Mouse (Mus musculus) CH12.LX (cell line): ENCODE measurements around the gene Fam129c. TPM values are rescaled to one million over a fixed set of nuclear protein-coding genes. Genes with fewer than 3 reads are reported as not detected.
A peak's percentile ranks its signal among the peaks of the same experiment; 100 is the strongest.

Experiments used
- DNase-seq: peaks from one replicate; pipeline ENCODE4 v3.0.0-alpha.2; 2013; ENCODE audit errors: extremely low read depth
- H3K27ac ChIP-seq: 2 replicates; pipeline ENCODE4 v1.5.1; 2012; ENCODE audit warnings: low read depth, mild to moderate bottlenecking, control low read depth, moderate library complexity; ENCODE audit not compliant: insufficient read depth
- H3K27me3 ChIP-seq: replicated peaks from 2 replicates; pipeline ENCODE3; 2012; ENCODE audit warnings: inconsistent platforms
- H3K36me3 ChIP-seq, 2 experiments: replicated peaks in 1 of 2; 2 replicates each; pipeline versions ENCODE3 to v1.6.1; 2012; ENCODE audit warnings: inconsistent platforms in 1 of 2, low read length in 1 of 2, mild to moderate bottlenecking in 1 of 2, mixed read lengths in 1 of 2, moderate library complexity in 1 of 2; ENCODE audit not compliant: control insufficient read depth in 1 of 2, insufficient read depth in 1 of 2
- H3K4me1 ChIP-seq, 2 experiments: 2 replicates each; pipeline ENCODE4 v1.6.1; 2012; ENCODE audit warnings: inconsistent platforms in 1 of 2, moderate library complexity in 1 of 2; ENCODE audit not compliant: insufficient read depth in 2 of 2, control insufficient read depth in 1 of 2
- H3K4me2 ChIP-seq: 2 replicates; pipeline ENCODE4 v1.6.1; 2012; ENCODE audit warnings: low read depth, mild to moderate bottlenecking, control low read depth; ENCODE audit not compliant: poor library complexity, insufficient read depth, severe bottlenecking
- H3K4me3 ChIP-seq, 3 experiments: fragments of 150-350 bp in 1 of 3; sonication (generic) in 1 of 3; replicated peaks in 1 of 3; 2 replicates each; pipeline versions ENCODE3 to v1.5.1; 2011 to 2012; ENCODE audit warnings: low read depth in 2 of 3, low read length in 2 of 3, mild to moderate bottlenecking in 2 of 3, moderate library complexity in 2 of 3, control low read depth in 1 of 3, improper control_type of control experiment in 1 of 3, inconsistent platforms in 1 of 3, mixed read lengths in 1 of 3; ENCODE audit not compliant: poor library complexity in 1 of 3
- H3K79me2 ChIP-seq: replicated peaks from 2 replicates; pipeline ENCODE4 v1.6.1; 2012; ENCODE audit warnings: mild to moderate bottlenecking, moderate library complexity; ENCODE audit not compliant: control insufficient read depth, poor library complexity, insufficient read depth, severe bottlenecking; ENCODE audit errors: extremely low read depth
- H3K9ac ChIP-seq: 2 replicates; pipeline ENCODE4 v1.6.1; 2012; ENCODE audit warnings: low read depth, mild to moderate bottlenecking, control low read depth, moderate library complexity; ENCODE audit not compliant: insufficient read depth
- H3K9me3 ChIP-seq: replicated peaks from 2 replicates; pipeline ENCODE3; 2012; ENCODE audit warnings: low read length, inconsistent platforms, mixed read lengths
- BHLHE40 ChIP-seq: IDR thresholded peaks from 2 replicates; pipeline ENCODE4 v1.6.1; 2011; ENCODE audit warnings: mild to moderate bottlenecking, low read depth, low read length, improper control_type of control experiment
- CHD1 ChIP-seq: IDR thresholded peaks from 2 replicates; pipeline ENCODE4 v1.6.1; 2012; ENCODE audit warnings: low read depth, low read length, improper control_type of control experiment, inconsistent platforms
- CHD2 ChIP-seq: IDR thresholded peaks from 2 replicates; pipeline ENCODE4 v1.6.1; 2011; ENCODE audit warnings: low read length, improper control_type of control experiment
- EP300 ChIP-seq: IDR thresholded peaks from 2 replicates; pipeline ENCODE4 v1.6.1; 2011; ENCODE audit warnings: low read length, improper control_type of control experiment
- ETS1 ChIP-seq: conservative IDR thresholded peaks from 2 replicates; pipeline ENCODE4 v1.6.1; 2012; ENCODE audit warnings: low read depth, mild to moderate bottlenecking, inconsistent platforms, low read length, improper control_type of control experiment, moderate library complexity
- GABPA ChIP-seq: IDR thresholded peaks from 2 replicates; pipeline ENCODE4 v1.6.1; 2012; ENCODE audit warnings: low read depth, low read length, improper control_type of control experiment, inconsistent platforms; ENCODE audit not compliant: insufficient replicate concordance
- HCFC1 ChIP-seq: IDR thresholded peaks from 2 replicates; pipeline ENCODE4 v1.6.1; 2012; ENCODE audit warnings: low read depth, mild to moderate bottlenecking, inconsistent platforms, low read length, improper control_type of control experiment
- IRF4 ChIP-seq: IDR thresholded peaks from 2 replicates; pipeline ENCODE4 v1.6.1; 2014; ENCODE audit warnings: low read depth, mild to moderate bottlenecking, inconsistent platforms, low read length, improper control_type of control experiment
- JUN ChIP-seq: IDR thresholded peaks from 2 replicates; pipeline ENCODE4 v1.6.1; 2011; ENCODE audit warnings: low read depth, mild to moderate bottlenecking, low read length, improper control_type of control experiment, moderate library complexity; ENCODE audit not compliant: insufficient read depth
- KAT2A ChIP-seq: IDR thresholded peaks from 2 replicates; pipeline ENCODE4 v1.6.1; 2012; ENCODE audit warnings: low read length, improper control_type of control experiment, inconsistent platforms; ENCODE audit not compliant: insufficient replicate concordance
- MAFK ChIP-seq: IDR thresholded peaks from 2 replicates; pipeline ENCODE4 v1.6.1; 2011; ENCODE audit warnings: low read length, improper control_type of control experiment; ENCODE audit not compliant: insufficient replicate concordance
- MAX ChIP-seq: IDR thresholded peaks from 2 replicates; pipeline ENCODE4 v1.6.1; 2011; ENCODE audit warnings: low read length, improper control_type of control experiment
- MAZ ChIP-seq: IDR thresholded peaks from 2 replicates; pipeline ENCODE4 v1.6.1; 2012; ENCODE audit warnings: low read depth, mild to moderate bottlenecking, inconsistent platforms, low read length, improper control_type of control experiment, moderate library complexity
- MEF2A ChIP-seq: IDR thresholded peaks from 2 replicates; pipeline ENCODE4 v1.6.1; 2014; ENCODE audit warnings: low read depth, mild to moderate bottlenecking, inconsistent platforms, low read length, improper control_type of control experiment, borderline replicate concordance
- NELFE ChIP-seq: IDR thresholded peaks from 2 replicates; pipeline ENCODE4 v1.6.1; 2011; ENCODE audit warnings: low read depth, low read length, improper control_type of control experiment
- POLR2AphosphoS2 ChIP-seq: IDR thresholded peaks from 2 replicates; pipeline ENCODE4 v1.6.1; 2011; ENCODE audit warnings: low read depth, low read length, improper control_type of control experiment
- RAD21 ChIP-seq: IDR thresholded peaks from 2 replicates; pipeline ENCODE4 v1.6.1; 2011; ENCODE audit warnings: low read depth, mild to moderate bottlenecking, low read length, improper control_type of control experiment, moderate library complexity
- RCOR1 ChIP-seq: conservative IDR thresholded peaks from 2 replicates; pipeline ENCODE4 v1.6.1; 2012; ENCODE audit warnings: low read depth, mild to moderate bottlenecking, inconsistent platforms, low read length, improper control_type of control experiment
- SIN3A ChIP-seq: IDR thresholded peaks from 2 replicates; pipeline ENCODE4 v1.6.1; 2012; ENCODE audit warnings: low read length, improper control_type of control experiment, inconsistent platforms
- SMC3 ChIP-seq: IDR thresholded peaks from 2 replicates; pipeline ENCODE4 v1.6.1; 2011; ENCODE audit warnings: low read depth, low read length, improper control_type of control experiment
- TBP ChIP-seq: conservative IDR thresholded peaks from 2 replicates; pipeline ENCODE4 v1.6.1; 2011; ENCODE audit warnings: low read depth, low read length, improper control_type of control experiment
- TCF12 ChIP-seq: IDR thresholded peaks from 2 replicates; pipeline ENCODE4 v1.6.1; 2014; ENCODE audit warnings: low read depth, mild to moderate bottlenecking, inconsistent platforms, low read length, improper control_type of control experiment
- UBTF ChIP-seq: IDR thresholded peaks from 2 replicates; pipeline ENCODE4 v1.6.1; 2012; ENCODE audit warnings: low read depth, mild to moderate bottlenecking, inconsistent platforms, low read length, improper control_type of control experiment, moderate library complexity
- USF2 ChIP-seq: conservative IDR thresholded peaks from 2 replicates; pipeline ENCODE4 v1.6.1; 2011; ENCODE audit warnings: low read depth, low read length, improper control_type of control experiment
- ZKSCAN1 ChIP-seq: IDR thresholded peaks from 2 replicates; pipeline ENCODE4 v1.6.1; 2012; ENCODE audit warnings: low read depth, inconsistent platforms, low read length, improper control_type of control experiment, borderline replicate concordance
- ZMIZ1 ChIP-seq: IDR thresholded peaks from 2 replicates; pipeline ENCODE4 v1.6.1; 2012; ENCODE audit warnings: low read depth, mild to moderate bottlenecking, inconsistent platforms, low read length, improper control_type of control experiment
- dilution Hi-C: fragments of 300-500 bp; cut with MboI; formaldehyde crosslinking; loops from 2 replicates; pipeline ENCODE4 v1.14.3; 2020; ENCODE audit warnings: low sequenced_read_pairs; ENCODE audit not compliant: extremely low pct_unique_long_range_greater_than_20kb, extremely low pct_ligation_motif_present
- in situ Hi-C: fragments of 300-500 bp; cut with MboI; formaldehyde crosslinking; loops from 3 replicates; pipeline ENCODE4 v1.14.3; 2019; ENCODE audit warnings: low sequenced_read_pairs, low pct_ligation_motif_present, low pct_unique_long_range_greater_than_20kb, mixed read lengths
- polyA plus RNA-seq: library from polyadenylated mRNA; unstranded; fragments of >175 nt; gene quantifications from 2 replicates; pipeline ENCODE4 v1.2.1, GENCODE M21; 2012; ENCODE audit warnings: low read depth; ENCODE audit not compliant: insufficient read length
- total RNA-seq, 2 experiments: library from RNA; depleted of rRNA; stranded (reverse); fragments of 300-350 nt in 1 of 2; fragments of >200 nt in 1 of 2; gene quantifications; 2 replicates each; pipeline ENCODE4 v1.2.3; 2012 to 2014

Fam129c gene
- total and polyA plus RNA-seq, 3 experiments: 89.2 to 98.6 (median 95.2) TPM

- H3K27me3 ChIP-seq: no peaks in the 10 kb centered on the region
- in situ Hi-C loops: no loop called here
- no peaks in the 10 kb centered on the region for H3K36me3 ChIP-seq
- H3K4me3 ChIP-seq: peak overlapping the region in 1 of 3 experiments; percentile 41
- no peak overlapping the region for H3K9ac ChIP-seq
- H3K9me3 ChIP-seq: no peaks in the 10 kb centered on the region
- H3K4me2 ChIP-seq: no peak overlapping the region
- dilution Hi-C loops: no loop called here
- DNase-seq: peak; percentile 62
- peaks cover 34 to 72% of the 10 kb centered on the region in 2 experiments for H3K4me1 ChIP-seq
- no peak for TF ChIP-seq KAT2A
- TF ChIP-seq UBTF: no peak
- TF ChIP-seq IRF4: peak; percentile 82
- no peak for TF ChIP-seq SMC3
- no peak for TF ChIP-seq USF2
- peak; percentile 26; the same call in 1 of the 2 replicates for TF ChIP-seq SIN3A
- TF ChIP-seq MAX: peak; percentile 26; the same call in 1 of the 2 replicates
- TF ChIP-seq TCF12: 0 out of 2 replicates have a peak, but pooled peaks have one; percentile 36
- TF ChIP-seq RCOR1: 0 out of 2 replicates have a peak, but pooled peaks have one; percentile 14
- TF ChIP-seq MAZ: no peak
- no peak for TF ChIP-seq GABPA
- TF ChIP-seq EP300: peak; percentile 69
- TF ChIP-seq ZMIZ1: no peak
- no peak for TF ChIP-seq POLR2AphosphoS2
- no peak; the same call in 1 of the 2 replicates for TF ChIP-seq JUN
- TF ChIP-seq MAFK: no peak
- TF ChIP-seq HCFC1: no peak
- TF ChIP-seq CHD1: no peak
- TF ChIP-seq MEF2A: no peak
- TF ChIP-seq ETS1: peak; percentile 37; the same call in 1 of the 2 replicates
- TF ChIP-seq TBP: no peak
- TF ChIP-seq NELFE: no peak
- peak; percentile 47; the same call in 1 of the 2 replicates for TF ChIP-seq CHD2
- TF ChIP-seq RAD21: no peak
- peak; percentile 75 for TF ChIP-seq BHLHE40
- no peak for TF ChIP-seq ZKSCAN1
- no peak overlapping the region for H3K27ac ChIP-seq
- no peaks in the 10 kb centered on the region for H3K79me2 ChIP-seq
Measured at GRCm38 (mm10) chr8:71637149-71638095, 40.0 kb downstream of the Fam129c start.
